Mouse (Mus musculus): ENCODE results near the gene Fam151a. TPM values are rescaled to one million over a fixed set of nuclear protein-coding genes. Genes with fewer than 3 reads are reported as not detected.
A peak's percentile ranks its signal among the peaks of the same experiment; 100 is the strongest.

Gene Fam151a
- polyA plus RNA-seq, 1 experiment from 2014 or later = 0.07 TPM

DNA sequence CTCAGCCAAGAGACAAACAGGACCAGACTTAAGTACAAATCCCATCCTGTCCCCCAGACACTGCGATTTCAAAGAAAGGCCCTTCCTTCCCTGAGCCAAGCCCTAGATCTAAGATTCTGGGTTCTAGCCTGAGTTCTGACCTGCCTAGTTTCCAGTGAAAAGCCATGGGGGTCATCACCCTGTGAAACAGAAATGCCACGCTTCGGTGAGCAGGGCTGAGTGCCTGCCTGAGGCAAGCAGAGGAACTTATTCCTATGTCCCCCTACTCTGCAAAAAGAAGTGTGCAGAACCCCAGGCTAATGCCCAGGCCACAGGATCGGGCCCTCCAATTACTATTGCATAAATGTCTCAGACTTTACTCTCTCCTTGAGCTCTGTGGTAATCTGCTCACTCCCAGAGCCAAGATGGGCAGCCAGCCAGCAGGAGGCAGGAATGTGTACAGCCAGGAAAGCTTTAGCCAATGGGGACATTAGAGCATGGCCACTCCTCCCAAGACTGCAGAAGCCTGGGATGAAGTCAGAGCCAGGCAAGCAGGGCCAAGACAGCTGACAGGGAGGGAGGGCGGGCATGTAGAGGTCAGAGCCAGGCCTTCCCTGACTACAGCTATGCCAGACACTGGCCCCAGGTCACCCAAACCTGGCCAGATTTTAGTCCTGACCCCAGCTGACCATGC, 44.6 kb downstream of the Fam151a start:
- Histone ChIP-seq H3K4me3 (ENCODE audit: low read depth, low read length) (no peak overlapping the region), H3K4me2 (ENCODE audit: low read depth, low read length) (no peak overlapping the region), H3K27me3 (ENCODE audit: insufficient read depth, low read length) (no peaks in the 10 kb centered on the region), H3K4me1 (ENCODE audit: insufficient read depth) (peaks cover 11% of the 10 kb centered on the region), H3K9ac (replicated peaks) (no peak overlapping the region), H3K36me3 (replicated peaks; ENCODE audit: insufficient read depth, low read length) (no peaks in the 10 kb centered on the region), H3K27ac (ENCODE audit: low read depth) (no peak overlapping the region), H3K9me3 (ENCODE audit: low read length) (no peaks in the 10 kb centered on the region)
- WGBS (ENCODE audit: insufficient replicate concordance) = 66% methylated on average over 5 of the region's 5 CpGs
- no peak for TF ChIP-seq CTCF (IDR thresholded peaks at IDR 0.05; ENCODE audit: low read depth)
- TF ChIP-seq EP300 (IDR thresholded peaks at IDR 0.05; ENCODE audit: low read depth) = peak; percentile 81
- ATAC-seq (peak; percentile 93), DNase-seq (peak; percentile 83)

DNA sequence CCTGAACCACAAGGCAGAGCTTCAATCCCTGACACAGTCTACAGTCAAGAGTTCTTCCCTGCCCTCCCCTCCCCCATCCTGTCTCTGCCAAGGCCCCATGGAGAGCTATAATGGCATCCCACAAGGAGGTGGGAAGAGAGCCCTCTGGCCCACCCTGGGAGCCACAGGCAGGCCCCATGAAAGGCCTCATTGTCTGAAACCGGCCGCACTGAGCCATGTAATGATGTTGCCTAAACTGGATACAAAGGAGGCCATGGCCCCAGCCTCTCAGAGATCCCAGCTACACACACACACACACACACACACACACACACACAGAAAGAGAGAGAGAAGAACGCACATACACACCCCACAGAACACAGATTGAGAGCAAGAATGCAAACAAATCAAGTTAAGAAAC, 46.4 kb downstream of the Fam151a start:
- TF ChIP-seq EP300 (IDR thresholded peaks at IDR 0.05; ENCODE audit: low read depth) (no peak), CTCF (IDR thresholded peaks at IDR 0.05; ENCODE audit: low read depth) (no peak)
- Histone ChIP-seq H3K27ac (ENCODE audit: low read depth) (no peak overlapping the region), H3K9me3 (ENCODE audit: low read length) (no peaks in the 10 kb centered on the region), H3K4me1 (ENCODE audit: insufficient read depth) (peaks cover 11% of the 10 kb centered on the region), H3K9ac (replicated peaks) (no peak overlapping the region), H3K27me3 (ENCODE audit: insufficient read depth, low read length) (no peaks in the 10 kb centered on the region), H3K36me3 (replicated peaks; ENCODE audit: insufficient read depth, low read length) (no peaks in the 10 kb centered on the region), H3K4me3 (ENCODE audit: low read depth, low read length) (no peak overlapping the region), H3K4me2 (ENCODE audit: low read depth, low read length) (no peak overlapping the region)
- no peak for DNase-seq
- WGBS (ENCODE audit: insufficient replicate concordance) = 60% methylated on average over 3 of the region's 3 CpGs
- ATAC-seq = no peak

DNA sequence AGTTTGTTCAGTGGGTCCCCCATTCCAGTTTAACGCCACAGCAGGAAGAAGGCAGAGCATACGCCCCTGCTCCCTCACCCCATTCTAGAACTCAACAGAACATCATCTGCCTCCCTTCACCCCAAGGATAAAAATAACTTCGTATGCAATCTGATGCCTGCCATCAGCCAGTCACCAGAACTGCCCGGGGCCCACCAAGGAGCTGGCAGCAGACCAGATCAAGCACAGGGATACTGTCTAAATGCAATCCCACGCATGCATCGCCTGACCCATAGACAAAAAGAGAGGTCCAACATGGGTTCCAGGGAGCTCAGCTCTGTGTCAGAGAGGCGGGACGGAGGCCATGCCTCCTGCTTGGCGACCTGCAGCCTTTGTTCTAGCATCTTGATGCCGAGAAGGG, 49.4 kb downstream of the Fam151a start:
- H3K4me3 ChIP-seq (ENCODE audit: low read depth, low read length) = no peak overlapping the region
- TF ChIP-seq EP300 (IDR thresholded peaks at IDR 0.05; ENCODE audit: low read depth) = no peak
- no peak for TF ChIP-seq CTCF (IDR thresholded peaks at IDR 0.05; ENCODE audit: low read depth)
- DNase-seq (no peak), ATAC-seq (no peak)
- H3K27ac ChIP-seq (ENCODE audit: low read depth) = no peak overlapping the region
- no peaks in the 10 kb centered on the region for H3K9me3 ChIP-seq (ENCODE audit: low read length)
- H3K4me1 ChIP-seq (ENCODE audit: insufficient read depth) = peaks cover 20% of the 10 kb centered on the region
- no peaks in the 10 kb centered on the region for H3K36me3 ChIP-seq (replicated peaks; ENCODE audit: insufficient read depth, low read length)
- 76% methylated on average over 10 of the region's 10 CpGs for WGBS (ENCODE audit: insufficient replicate concordance)
- no peak overlapping the region for H3K4me2 ChIP-seq (ENCODE audit: low read depth, low read length)
- H3K27me3 ChIP-seq (ENCODE audit: insufficient read depth, low read length) = no peaks in the 10 kb centered on the region
- no peak overlapping the region for H3K9ac ChIP-seq (replicated peaks)

DNA sequence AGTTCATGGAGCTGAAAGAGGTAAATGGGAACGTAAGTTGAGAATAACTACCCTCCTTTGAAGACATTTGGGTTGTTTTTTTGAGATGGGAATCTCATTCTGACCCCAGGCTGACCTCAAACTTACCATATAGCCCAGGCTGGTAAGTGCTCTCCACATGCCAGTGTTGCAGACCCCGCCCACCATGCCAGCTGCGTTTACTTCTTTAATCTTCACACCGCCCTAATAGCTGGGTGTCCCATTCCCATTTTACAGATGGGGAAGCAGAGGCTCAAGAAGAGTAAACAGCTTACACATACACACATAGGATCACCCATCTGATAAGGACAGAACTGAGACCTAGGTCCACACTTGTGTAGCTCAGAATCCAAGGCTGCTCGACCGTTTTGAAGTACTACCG, 51.1 kb downstream of the Fam151a start:
- Histone ChIP-seq H3K36me3 (replicated peaks; ENCODE audit: insufficient read depth, low read length) (no peaks in the 10 kb centered on the region), H3K27me3 (ENCODE audit: insufficient read depth, low read length) (no peaks in the 10 kb centered on the region), H3K4me3 (ENCODE audit: low read depth, low read length) (no peak overlapping the region), H3K27ac (ENCODE audit: low read depth) (no peak overlapping the region), H3K4me2 (ENCODE audit: low read depth, low read length) (no peak overlapping the region), H3K9ac (replicated peaks) (no peak overlapping the region), H3K9me3 (ENCODE audit: low read length) (no peaks in the 10 kb centered on the region), H3K4me1 (ENCODE audit: insufficient read depth) (peaks cover 13% of the 10 kb centered on the region)
- no peak for ATAC-seq
- TF ChIP-seq CTCF (IDR thresholded peaks at IDR 0.05; ENCODE audit: low read depth) (no peak), EP300 (IDR thresholded peaks at IDR 0.05; ENCODE audit: low read depth) (no peak)
- WGBS (ENCODE audit: insufficient replicate concordance) = 80% methylated on average over 7 of the region's 7 CpGs
- DNase-seq = no peak

DNA sequence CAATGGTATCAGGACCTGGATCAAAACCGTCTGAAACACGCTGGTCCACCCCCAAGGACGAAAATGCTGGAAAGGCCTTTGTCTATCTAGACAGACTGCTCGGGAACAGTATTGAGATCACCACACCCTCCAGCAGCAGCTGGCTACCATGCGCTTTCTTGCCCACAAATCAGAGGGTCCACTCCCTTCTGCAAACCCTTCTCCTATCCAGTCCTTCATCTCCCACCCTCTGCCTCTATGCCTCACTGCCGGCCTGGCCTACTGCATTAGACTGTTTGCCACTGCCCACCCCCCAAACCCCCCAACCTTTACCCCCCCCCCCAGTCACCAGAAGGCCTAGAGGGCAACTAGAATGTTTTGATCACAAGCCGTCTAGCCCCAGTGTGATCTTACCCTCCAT, 51.7 kb downstream of the Fam151a start:
- Histone ChIP-seq H3K4me1 (ENCODE audit: insufficient read depth) (peaks cover 13% of the 10 kb centered on the region), H3K4me3 (ENCODE audit: low read depth, low read length) (no peak overlapping the region), H3K4me2 (ENCODE audit: low read depth, low read length) (no peak overlapping the region), H3K9ac (replicated peaks) (no peak overlapping the region), H3K36me3 (replicated peaks; ENCODE audit: insufficient read depth, low read length) (no peaks in the 10 kb centered on the region), H3K27ac (ENCODE audit: low read depth) (peak overlapping the region; percentile 48), H3K27me3 (ENCODE audit: insufficient read depth, low read length) (no peaks in the 10 kb centered on the region), H3K9me3 (ENCODE audit: low read length) (no peaks in the 10 kb centered on the region)
- WGBS (ENCODE audit: insufficient replicate concordance) = 61% methylated on average over 7 of the region's 7 CpGs
- ATAC-seq = no peak
- DNase-seq = no peak
- TF ChIP-seq CTCF (IDR thresholded peaks at IDR 0.05; ENCODE audit: low read depth) = no peak
- TF ChIP-seq EP300 (IDR thresholded peaks at IDR 0.05; ENCODE audit: low read depth) = no peak

DNA sequence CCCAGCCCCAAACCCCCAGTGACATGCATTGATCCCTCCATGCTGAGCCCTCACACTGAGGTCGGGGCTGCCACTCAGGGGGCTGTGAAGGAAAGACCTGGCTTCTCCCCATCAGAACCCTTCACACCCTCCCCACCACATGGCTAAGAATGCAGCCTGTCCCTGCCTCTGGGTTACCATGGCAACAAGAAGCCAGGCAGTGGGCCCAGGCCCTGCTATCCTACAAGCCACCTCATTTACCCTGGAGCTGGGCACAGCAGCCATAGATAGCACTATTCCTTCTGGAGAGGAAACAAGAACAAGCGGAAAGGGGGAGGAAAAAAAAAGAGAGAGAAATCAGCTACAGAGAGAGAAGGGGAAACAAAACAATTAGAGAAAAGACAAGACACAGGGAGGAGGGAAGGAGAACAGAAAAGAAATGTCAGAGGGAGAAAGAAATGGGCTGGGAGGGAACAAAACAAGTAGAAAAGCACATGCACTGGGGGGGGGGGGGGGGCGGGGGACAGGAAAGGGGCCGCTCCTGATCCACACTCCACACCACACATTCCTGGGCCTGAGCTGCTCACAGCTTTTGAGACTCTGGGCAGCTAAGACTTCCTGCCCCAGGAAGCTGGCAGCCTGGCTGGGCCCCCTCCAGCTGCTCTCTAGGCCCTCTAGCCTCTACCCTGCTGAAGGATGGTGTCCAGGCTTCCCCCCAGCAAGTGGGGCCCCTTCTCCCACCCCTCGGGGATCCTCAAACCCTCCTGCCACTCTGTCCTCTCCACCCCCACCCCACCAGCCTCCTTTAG, 52.3 kb downstream of the Fam151a start:
- H3K4me1 ChIP-seq (ENCODE audit: insufficient read depth) = peaks cover 13% of the 10 kb centered on the region
- no peak overlapping the region for H3K4me2 ChIP-seq (ENCODE audit: low read depth, low read length)
- peak; percentile 65 for ATAC-seq
- WGBS (ENCODE audit: insufficient replicate concordance) = 16% methylated on average over 5 of the region's 5 CpGs
- no peaks in the 10 kb centered on the region for H3K36me3 ChIP-seq (replicated peaks; ENCODE audit: insufficient read depth, low read length)
- no peak overlapping the region for H3K4me3 ChIP-seq (ENCODE audit: low read depth, low read length)
- DNase-seq = peak; percentile 29
- H3K9ac ChIP-seq (replicated peaks) = no peak overlapping the region
- H3K27me3 ChIP-seq (ENCODE audit: insufficient read depth, low read length) = no peaks in the 10 kb centered on the region
- peak overlapping the region; percentile 48 for H3K27ac ChIP-seq (ENCODE audit: low read depth)
- TF ChIP-seq EP300 (IDR thresholded peaks at IDR 0.05; ENCODE audit: low read depth) (no peak), CTCF (IDR thresholded peaks at IDR 0.05; ENCODE audit: low read depth) (no peak)
- no peaks in the 10 kb centered on the region for H3K9me3 ChIP-seq (ENCODE audit: low read length)

All from liver, postnatal 0 days (tissue).